Mouse (Mus musculus): ENCODE data around the gene Rtn4rl2. TPM values are rescaled to one million over a fixed set of nuclear protein-coding genes. Genes with fewer than 3 reads are reported as not detected.

The Rtn4rl2 gene
- polyA plus RNA-seq, 1 experiment from 2014 or later = 5.2 TPM

GRCm38 (mm10) chr2:84883084-84883483 lies 3.4 kb downstream of the Rtn4rl2 start:
- peak; percentile 39 for DNase-seq (ENCODE audit: low spot score)
- H3K36me3 ChIP-seq (ENCODE audit: control insufficient read depth, insufficient read depth, low read length) = no peaks in the 10 kb centered on the region
- ATAC-seq (replicated peaks; ENCODE audit: low FRiP score) = no peak
- peaks cover 12% of the 10 kb centered on the region; the same call in 1 of the 2 replicates for H3K4me1 ChIP-seq (replicated peaks; ENCODE audit: control insufficient read depth, insufficient read depth, low read length)
- H3K27ac ChIP-seq (ENCODE audit: low read depth, low read length) = no peak overlapping the region
- 7% methylated on average over 6 of the region's 6 CpGs for WGBS
- H3K4me3 ChIP-seq (ENCODE audit: low read depth, low read length) = no peak overlapping the region
- H3K9ac ChIP-seq (ENCODE audit: low read length) = no peak overlapping the region
- H3K9me3 ChIP-seq (ENCODE audit: control insufficient read depth, low read length) = no peaks in the 10 kb centered on the region
- peaks cover 55% of the 10 kb centered on the region for H3K27me3 ChIP-seq (ENCODE audit: control insufficient read depth, insufficient read depth, low read length)
- H3K4me2 ChIP-seq (ENCODE audit: low read depth, low read length, severe bottlenecking) = peak overlapping the region; percentile 15

- Histone ChIP-seq H3K4me1 (replicated peaks; ENCODE audit: control insufficient read depth, insufficient read depth, low read length) (peaks cover 9% of the 10 kb centered on the region; the same call in 1 of the 2 replicates), H3K27me3 (ENCODE audit: control insufficient read depth, insufficient read depth, low read length) (peaks cover 50% of the 10 kb centered on the region), H3K36me3 (ENCODE audit: control insufficient read depth, insufficient read depth, low read length) (no peaks in the 10 kb centered on the region), H3K9ac (ENCODE audit: low read length) (no peak overlapping the region), H3K4me3 (ENCODE audit: low read depth, low read length) (no peak overlapping the region), H3K9me3 (ENCODE audit: control insufficient read depth, low read length) (no peaks in the 10 kb centered on the region), H3K4me2 (ENCODE audit: low read depth, low read length, severe bottlenecking) (no peak overlapping the region; the same call in 1 of the 2 replicates), H3K27ac (ENCODE audit: low read depth, low read length) (no peak overlapping the region)
- DNase-seq (ENCODE audit: low spot score) (peak; percentile 52), ATAC-seq (replicated peaks; ENCODE audit: low FRiP score) (no peak)
- WGBS = 14% methylated on average over 23 of the region's 23 CpGs
Observed at GRCm38 (mm10) chr2:84882606-84883005, 3.9 kb downstream of the Rtn4rl2 start.

GRCm38 (mm10) chr2:84880590-84880989 lies 5.9 kb downstream of the Rtn4rl2 start:
- Histone ChIP-seq H3K9ac (ENCODE audit: low read length) (no peak overlapping the region), H3K36me3 (ENCODE audit: control insufficient read depth, insufficient read depth, low read length) (no peaks in the 10 kb centered on the region), H3K27me3 (ENCODE audit: control insufficient read depth, insufficient read depth, low read length) (peaks cover 31% of the 10 kb centered on the region), H3K9me3 (ENCODE audit: control insufficient read depth, low read length) (no peaks in the 10 kb centered on the region), H3K4me3 (ENCODE audit: low read depth, low read length) (no peak overlapping the region), H3K27ac (ENCODE audit: low read depth, low read length) (no peak overlapping the region), H3K4me1 (replicated peaks; ENCODE audit: control insufficient read depth, insufficient read depth, low read length) (peaks cover 9% of the 10 kb centered on the region; the same call in 1 of the 2 replicates), H3K4me2 (ENCODE audit: low read depth, low read length, severe bottlenecking) (no peak overlapping the region)
- ATAC-seq (replicated peaks; ENCODE audit: low FRiP score) = no peak
- no peak for DNase-seq (ENCODE audit: low spot score)
- 87% methylated on average over 8 of the region's 8 CpGs for WGBS

GRCm38 (mm10) chr2:84875842-84876241 lies 10.7 kb downstream of the Rtn4rl2 start:
- Histone ChIP-seq H3K4me1 (replicated peaks; ENCODE audit: control insufficient read depth, insufficient read depth, low read length) (peaks cover 7% of the 10 kb centered on the region), H3K9ac (ENCODE audit: low read length) (no peak overlapping the region), H3K9me3 (ENCODE audit: control insufficient read depth, low read length) (no peaks in the 10 kb centered on the region; the same call in 1 of the 2 replicates), H3K4me3 (ENCODE audit: low read depth, low read length) (no peak overlapping the region), H3K27me3 (ENCODE audit: control insufficient read depth, insufficient read depth, low read length) (peaks cover 33% of the 10 kb centered on the region), H3K27ac (ENCODE audit: low read depth, low read length) (no peak overlapping the region), H3K36me3 (ENCODE audit: control insufficient read depth, insufficient read depth, low read length) (no peaks in the 10 kb centered on the region), H3K4me2 (ENCODE audit: low read depth, low read length, severe bottlenecking) (no peak overlapping the region)
- no peak for DNase-seq (ENCODE audit: low spot score)
- no peak for ATAC-seq (replicated peaks; ENCODE audit: low FRiP score)
- WGBS = 57% methylated on average over 6 of the region's 6 CpGs

- ATAC-seq (replicated peaks; ENCODE audit: low FRiP score) = peak; percentile 32
- peaks cover 7% of the 10 kb centered on the region for H3K4me1 ChIP-seq (replicated peaks; ENCODE audit: control insufficient read depth, insufficient read depth, low read length)
- DNase-seq (ENCODE audit: low spot score) = peak; percentile 68
- peak overlapping the region; percentile 63 for H3K4me2 ChIP-seq (ENCODE audit: low read depth, low read length, severe bottlenecking)
- peak overlapping the region; percentile 36 for H3K4me3 ChIP-seq (ENCODE audit: low read depth, low read length)
- peaks cover 53% of the 10 kb centered on the region for H3K27me3 ChIP-seq (ENCODE audit: control insufficient read depth, insufficient read depth, low read length)
- no peaks in the 10 kb centered on the region; the same call in 1 of the 2 replicates for H3K9me3 ChIP-seq (ENCODE audit: control insufficient read depth, low read length)
- peak overlapping the region; percentile 47; the same call in 1 of the 2 replicates for H3K9ac ChIP-seq (ENCODE audit: low read length)
- no peaks in the 10 kb centered on the region for H3K36me3 ChIP-seq (ENCODE audit: control insufficient read depth, insufficient read depth, low read length)
- no peak overlapping the region for H3K27ac ChIP-seq (ENCODE audit: low read depth, low read length)
- 1% methylated on average over 70 of the region's 78 CpGs for WGBS
Observed at GRCm38 (mm10) chr2:84872105-84872716, 14.3 kb downstream of the Rtn4rl2 start.

GRCm38 (mm10) chr2:84870623-84871160 lies 15.8 kb downstream of the Rtn4rl2 start:
- peaks cover 15% of the 10 kb centered on the region for H3K4me1 ChIP-seq (replicated peaks; ENCODE audit: control insufficient read depth, insufficient read depth, low read length)
- DNase-seq (ENCODE audit: low spot score) (no peak), ATAC-seq (replicated peaks; ENCODE audit: low FRiP score) (no peak)
- H3K36me3 ChIP-seq (ENCODE audit: control insufficient read depth, insufficient read depth, low read length) = no peaks in the 10 kb centered on the region
- H3K4me3 ChIP-seq (ENCODE audit: low read depth, low read length) = no peak overlapping the region
- H3K9ac ChIP-seq (ENCODE audit: low read length) = no peak overlapping the region
- H3K4me2 ChIP-seq (ENCODE audit: low read depth, low read length, severe bottlenecking) = no peak overlapping the region
- H3K27me3 ChIP-seq (ENCODE audit: control insufficient read depth, insufficient read depth, low read length) = peaks cover 63% of the 10 kb centered on the region
- H3K27ac ChIP-seq (ENCODE audit: low read depth, low read length) = no peak overlapping the region
- H3K9me3 ChIP-seq (ENCODE audit: control insufficient read depth, low read length) = no peaks in the 10 kb centered on the region; the same call in 1 of the 2 replicates
- WGBS = 66% methylated on average over 4 of the region's 4 CpGs

GRCm38 (mm10) chr2:84868977-84869376 lies 17.5 kb downstream of the Rtn4rl2 start:
- ATAC-seq (replicated peaks; ENCODE audit: low FRiP score) = no peak
- H3K27me3 ChIP-seq (ENCODE audit: control insufficient read depth, insufficient read depth, low read length) = peaks cover 60% of the 10 kb centered on the region
- peaks cover 16% of the 10 kb centered on the region for H3K4me1 ChIP-seq (replicated peaks; ENCODE audit: control insufficient read depth, insufficient read depth, low read length)
- H3K36me3 ChIP-seq (ENCODE audit: control insufficient read depth, insufficient read depth, low read length) = no peaks in the 10 kb centered on the region
- no peak overlapping the region for H3K27ac ChIP-seq (ENCODE audit: low read depth, low read length)
- H3K9me3 ChIP-seq (ENCODE audit: control insufficient read depth, low read length) = no peaks in the 10 kb centered on the region; the same call in 1 of the 2 replicates
- H3K9ac ChIP-seq (ENCODE audit: low read length) = no peak overlapping the region
- no peak overlapping the region for H3K4me2 ChIP-seq (ENCODE audit: low read depth, low read length, severe bottlenecking)
- no peak for DNase-seq (ENCODE audit: low spot score)
- 55% methylated on average over 2 of the region's 2 CpGs for WGBS
- H3K4me3 ChIP-seq (ENCODE audit: low read depth, low read length) = no peak overlapping the region

GRCm38 (mm10) chr2:84868521-84868943 lies 18.0 kb downstream of the Rtn4rl2 start:
- Histone ChIP-seq H3K9ac (ENCODE audit: low read length) (no peak overlapping the region), H3K4me2 (ENCODE audit: low read depth, low read length, severe bottlenecking) (no peak overlapping the region), H3K36me3 (ENCODE audit: control insufficient read depth, insufficient read depth, low read length) (no peaks in the 10 kb centered on the region), H3K27ac (ENCODE audit: low read depth, low read length) (no peak overlapping the region), H3K4me3 (ENCODE audit: low read depth, low read length) (no peak overlapping the region), H3K9me3 (ENCODE audit: control insufficient read depth, low read length) (no peaks in the 10 kb centered on the region; the same call in 1 of the 2 replicates), H3K4me1 (replicated peaks; ENCODE audit: control insufficient read depth, insufficient read depth, low read length) (peaks cover 16% of the 10 kb centered on the region), H3K27me3 (ENCODE audit: control insufficient read depth, insufficient read depth, low read length) (peaks cover 57% of the 10 kb centered on the region)
- peak; percentile 84 for DNase-seq (ENCODE audit: low spot score)
- WGBS = 7% methylated on average over 5 of the region's 5 CpGs
- ATAC-seq (replicated peaks; ENCODE audit: low FRiP score) = no peak
